Mouse (Mus musculus) olfactory bulb, adult 2 months (tissue): ENCODE data around the gene Gm14496.
"Not testable (repeated sequence)": the region's sequence is repeated elsewhere in the genome, so short reads cannot be mapped to it uniquely, and the experiment has no call there.

Experiments used
- CTCF ChIP-seq: fragments of 200-500 bp; IDR thresholded peaks from 2 replicates; pipeline ENCODE4 v1.5.1; 2012; ENCODE audit warnings: low read depth, mild to moderate bottlenecking, low read length, moderate library complexity; ENCODE audit not compliant: insufficient read depth
- POLR2A ChIP-seq: fragments of 200-500 bp; IDR thresholded peaks from 2 replicates; pipeline ENCODE4 v1.6.1; 2012; ENCODE audit warnings: mild to moderate bottlenecking, low read depth, low read length, moderate library complexity; ENCODE audit not compliant: insufficient read depth

DNA sequence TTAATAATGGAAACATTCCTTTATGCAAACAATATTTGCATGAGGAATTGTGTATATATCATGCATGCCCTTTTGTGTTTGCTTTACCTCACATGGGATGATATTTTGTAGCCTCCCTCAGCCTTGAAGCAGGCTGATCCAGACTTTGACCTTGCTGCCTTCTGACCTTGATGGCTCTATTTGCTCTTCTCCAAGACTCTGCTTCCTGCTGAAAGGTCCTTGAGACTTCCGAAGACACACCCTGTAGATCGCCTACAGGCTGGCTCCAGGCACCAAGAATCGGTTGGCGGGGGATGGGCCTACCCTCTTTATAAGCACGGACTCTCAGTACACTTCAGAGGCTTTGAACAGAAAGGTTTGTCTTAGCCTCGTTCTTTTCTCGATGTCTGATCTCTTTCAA is 9.0 kb upstream of the Gm14496 start:
- TF ChIP-seq CTCF, POLR2A: not testable (repeated sequence)
